Comparison of ENCODE assay signal across 25 mouse cellular contexts in the genomic region with DNA sequence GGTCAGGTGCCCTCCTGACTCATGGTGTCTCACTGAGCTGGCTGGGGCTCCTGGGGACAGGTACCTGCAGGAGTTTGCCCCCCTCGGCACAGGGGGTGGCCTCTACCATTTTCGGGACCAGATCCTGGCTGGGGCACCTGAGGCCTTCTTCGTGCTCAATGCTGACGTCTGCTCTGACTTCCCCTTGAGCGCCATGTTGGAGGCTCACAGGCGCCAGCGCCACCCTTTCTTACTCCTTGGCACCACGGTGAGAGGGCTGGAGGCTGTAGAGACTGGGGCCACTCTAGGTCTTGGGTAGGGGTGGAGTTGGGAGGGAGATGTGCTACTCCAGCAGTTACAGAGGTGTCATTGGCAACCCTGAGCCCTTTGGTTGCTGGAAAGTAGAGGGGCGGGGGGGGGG. TPM values are rescaled to one million over a fixed set of nuclear protein-coding genes. Genes with fewer than 3 reads are reported as not detected.
DNase-seq lines count a peak whose midpoint lies in the region; ATAC-seq lines count a peak whose summit lies in the region.
"Had no signal": no experiment of that assay in that cellular context is flagged by ENCODE, and none has a peak within 500 bp of the region (broad histone marks: within the 10 kb centered on the region; RNA-seq: fewer than 3 reads in every experiment).

No protein-coding gene starts in this region.

- H3K36me3 ChIP-seq in forebrain, embryonic 12.5 days (replicated peaks): no peaks in the 10 kb centered on the region; the same call in 1 of the 2 replicates
- peaks cover 13% of the 10 kb centered on the region for H3K36me3 ChIP-seq in forebrain, embryonic 13.5 days (ENCODE audit: poor library complexity, severe bottlenecking)
- H3K36me3 ChIP-seq in midbrain, embryonic 12.5 days: peaks cover 6% of the 10 kb centered on the region
- H3K36me3 ChIP-seq in midbrain, embryonic 15.5 days (replicated peaks): no peaks in the 10 kb centered on the region
- H3K36me3 ChIP-seq: forebrain, embryonic 15.5 days had no signal

- no peak for ATAC-seq in forebrain, embryonic 12.5 days (ENCODE audit: low FRiP score)
- ATAC-seq in forebrain, embryonic 13.5 days: no peak
- no peak for ATAC-seq in midbrain, embryonic 12.5 days (ENCODE audit: low FRiP score, low read depth)
- ATAC-seq in midbrain, embryonic 15.5 days (replicated peaks): no peak
- ATAC-seq: forebrain, embryonic 15.5 days; hindbrain, embryonic 16.5 days; inflammation-experienced regulatory T-cells, adult 6 months; intestine, embryonic 16.5 days; Patski had no signal

- no peaks in the 10 kb centered on the region for H3K27me3 ChIP-seq in forebrain, embryonic 12.5 days
- H3K27me3 ChIP-seq in forebrain, embryonic 13.5 days: no peaks in the 10 kb centered on the region
- H3K27me3 ChIP-seq in midbrain, embryonic 12.5 days: peaks cover 9% of the 10 kb centered on the region; the same call in 1 of the 2 replicates
- no peaks in the 10 kb centered on the region for H3K27me3 ChIP-seq in midbrain, embryonic 15.5 days (replicated peaks)
- H3K27me3 ChIP-seq: CH12.LX; forebrain, embryonic 15.5 days; hindbrain, embryonic 13.5 days; Patski had no signal

- H3K4me1 ChIP-seq in forebrain, embryonic 12.5 days: peaks cover 41% of the 10 kb centered on the region
- peaks cover 32% of the 10 kb centered on the region for H3K4me1 ChIP-seq in forebrain, embryonic 13.5 days
- peaks cover 38% of the 10 kb centered on the region for H3K4me1 ChIP-seq in midbrain, embryonic 12.5 days
- peaks cover 46% of the 10 kb centered on the region for H3K4me1 ChIP-seq in midbrain, embryonic 15.5 days

- 77% methylated on average over 8 of the region's 9 CpGs for WGBS in forebrain, embryonic 12.5 days
- WGBS in forebrain, embryonic 13.5 days: 79% methylated on average over 8 of the region's 9 CpGs
- WGBS in midbrain, embryonic 12.5 days: 88% methylated on average over 8 of the region's 9 CpGs
- WGBS in midbrain, embryonic 15.5 days: 80% methylated on average over 8 of the region's 9 CpGs

- no peak overlapping the region for H3K4me3 ChIP-seq in forebrain, embryonic 12.5 days (replicated peaks)
- H3K4me3 ChIP-seq in forebrain, embryonic 13.5 days: no peak overlapping the region
- H3K4me3 ChIP-seq in midbrain, embryonic 12.5 days: no peak overlapping the region
- H3K4me3 ChIP-seq in midbrain, embryonic 15.5 days: no peak overlapping the region
- H3K4me3 ChIP-seq: forebrain, embryonic 10.5 days; forebrain, embryonic 15.5 days; heart, adult 2 months; hindbrain, embryonic 13.5 days had no signal

- DNase-seq in cerebellum, adult 11-12 months: peak; percentile 66
- DNase-seq in cerebellum, postnatal 25 days: no peak
- DNase-seq in layer of hippocampus, adult 9-11 months: no peak
- DNase-seq: adrenal gland, postnatal 10 days; adrenal gland, postnatal 36 days; B cell, adult 2 months; cerebellum, adult 18-20 months; embryo, embryonic 11 days; gastrocnemius, postnatal 25 days; heart, adult 2 months; kidney, adult 18-20 months had no signal

- H3K9me3 ChIP-seq in forebrain, embryonic 12.5 days: no peaks in the 10 kb centered on the region
- no peaks in the 10 kb centered on the region for H3K9me3 ChIP-seq in forebrain, embryonic 13.5 days (replicated peaks)
- H3K9me3 ChIP-seq in midbrain, embryonic 12.5 days: no peaks in the 10 kb centered on the region
- no peaks in the 10 kb centered on the region for H3K9me3 ChIP-seq in midbrain, embryonic 15.5 days
- H3K9me3 ChIP-seq: forebrain, embryonic 10.5 days; forebrain, embryonic 15.5 days; G1E; hindbrain, embryonic 13.5 days had no signal

- H3K27ac ChIP-seq in forebrain, embryonic 12.5 days: 0 out of 2 replicates have a peak overlapping the region, but pooled peaks have one; percentile 25
- H3K27ac ChIP-seq in forebrain, embryonic 13.5 days: no peak overlapping the region
- H3K27ac ChIP-seq in midbrain, embryonic 12.5 days (replicated peaks): 0 out of 2 replicates have a peak overlapping the region, but pooled peaks have one; percentile 65
- H3K27ac ChIP-seq in midbrain, embryonic 15.5 days: no peak overlapping the region
- H3K27ac ChIP-seq: forebrain, embryonic 10.5 days; forebrain, embryonic 15.5 days; heart, adult 2 months had no signal

- H3K4me2 ChIP-seq in forebrain, embryonic 12.5 days: no peak overlapping the region
- no peak overlapping the region for H3K4me2 ChIP-seq in forebrain, embryonic 13.5 days
- no peak overlapping the region for H3K4me2 ChIP-seq in midbrain, embryonic 12.5 days (replicated peaks)
- H3K4me2 ChIP-seq in midbrain, embryonic 15.5 days: no peak overlapping the region
- H3K4me2 ChIP-seq: forebrain, embryonic 15.5 days; heart, embryonic 11.5 days; hindbrain, embryonic 13.5 days had no signal

- no peak overlapping the region for H3K9ac ChIP-seq in forebrain, embryonic 12.5 days
- no peak overlapping the region for H3K9ac ChIP-seq in forebrain, embryonic 13.5 days
- no peak overlapping the region for H3K9ac ChIP-seq in midbrain, embryonic 12.5 days (replicated peaks)
- no peak overlapping the region for H3K9ac ChIP-seq in midbrain, embryonic 15.5 days
- H3K9ac ChIP-seq: forebrain, embryonic 15.5 days had no signal

RNA-seq across cellular contexts. Expression of gene Gmppa, which starts 3.1 kb away (rescaled TPM):
- 54.8 and 55.8 TPM in 2 replicates for polyA plus RNA-seq in forebrain, embryonic 12.5 days (2016; fragmentation: Nextera tagmentation; extraction: Ambion mirVana)
- polyA plus RNA-seq in forebrain, embryonic 13.5 days (2015; fragmentation: Nextera tagmentation; extraction: Ambion mirVana): 53.7 and 62.7 TPM in 2 replicates
- polyA plus RNA-seq in midbrain, embryonic 12.5 days (2016; fragmentation: Nextera tagmentation; extraction: Ambion mirVana): 59.7 and 69.4 TPM in 2 replicates
- polyA plus RNA-seq in midbrain, embryonic 15.5 days (2015; fragmentation: Nextera tagmentation; extraction: Ambion mirVana): 86.1 and 98.7 TPM in 2 replicates

RNA-seq across cellular contexts. Expression of gene Asic4, which starts 11.5 kb away (rescaled TPM):
- 6.4 and 8.2 TPM in 2 replicates for polyA plus RNA-seq in forebrain, embryonic 12.5 days (2016; fragmentation: Nextera tagmentation; extraction: Ambion mirVana)
- polyA plus RNA-seq in forebrain, embryonic 13.5 days (2015; fragmentation: Nextera tagmentation; extraction: Ambion mirVana): 4.0 and 5.4 TPM in 2 replicates
- 45.0 and 47.7 TPM in 2 replicates for polyA plus RNA-seq in midbrain, embryonic 12.5 days (2016; fragmentation: Nextera tagmentation; extraction: Ambion mirVana)
- polyA plus RNA-seq in midbrain, embryonic 15.5 days (2015; fragmentation: Nextera tagmentation; extraction: Ambion mirVana): 64.4 and 73.2 TPM in 2 replicates
- polyA plus RNA-seq: heart, adult 2 months; inflammation-experienced regulatory T-cells, adult 6 months had no signal

RNA-seq across cellular contexts. Expression of gene Chpf, which starts 40.3 kb away (rescaled TPM):
- 21.6 and 25.8 TPM in 2 replicates for polyA plus RNA-seq in forebrain, embryonic 12.5 days (2016; fragmentation: Nextera tagmentation; extraction: Ambion mirVana)
- 16.9 and 18.6 TPM in 2 replicates for polyA plus RNA-seq in forebrain, embryonic 13.5 days (2015; fragmentation: Nextera tagmentation; extraction: Ambion mirVana)
- polyA plus RNA-seq in midbrain, embryonic 12.5 days (2016; fragmentation: Nextera tagmentation; extraction: Ambion mirVana): 35.9 and 36.3 TPM in 2 replicates
- polyA plus RNA-seq in midbrain, embryonic 15.5 days (2015; fragmentation: Nextera tagmentation; extraction: Ambion mirVana): 42.3 and 45.8 TPM in 2 replicates

RNA-seq across cellular contexts. Expression of gene Tmem198, which starts 40.5 kb away (rescaled TPM):
- 20.8 and 24.1 TPM in 2 replicates for polyA plus RNA-seq in forebrain, embryonic 12.5 days (2016; fragmentation: Nextera tagmentation; extraction: Ambion mirVana)
- polyA plus RNA-seq in forebrain, embryonic 13.5 days (2015; fragmentation: Nextera tagmentation; extraction: Ambion mirVana): 34.0 and 35.5 TPM in 2 replicates
- polyA plus RNA-seq in midbrain, embryonic 12.5 days (2016; fragmentation: Nextera tagmentation; extraction: Ambion mirVana): 26.5 and 27.6 TPM in 2 replicates
- 59.2 and 60.0 TPM in 2 replicates for polyA plus RNA-seq in midbrain, embryonic 15.5 days (2015; fragmentation: Nextera tagmentation; extraction: Ambion mirVana)

Comparison
In these comparisons a context has a peak if more than half of its experiments do, and no peak if none do; other contexts are left out.
1. H3K27ac ChIP-seq: peak in forebrain, embryonic 12.5 days (single experiment) and midbrain, embryonic 12.5 days (single experiment); none in forebrain, embryonic 13.5 days (single experiment) and midbrain, embryonic 15.5 days (single experiment).